Mouse (Mus musculus) cerebellum, adult 11-12 months (tissue): Measurements from ENCODE around the gene Tmem131.
A peak's percentile ranks its signal among the peaks of the same experiment; 100 is the strongest.
"Not testable (repeated sequence)": the region's sequence is repeated elsewhere in the genome, so short reads cannot be mapped to it uniquely, and the experiment has no call there.

Source experiments
- DNase-seq: peaks from one replicate; pipeline ENCODE4 v3.0.0; 2022

Gene Tmem131

GRCm38 (mm10) chr1:36915200-36915580 lies 28.3 kb downstream of the Tmem131 start:
- DNase-seq = no peak

- no peak for DNase-seq
These were observed 28.8 kb downstream of the Tmem131 start for GRCm38 (mm10) chr1:36914455-36915199.

- DNase-seq = no peak
These were observed 29.7 kb downstream of the Tmem131 start for GRCm38 (mm10) chr1:36913806-36914205.

GRCm38 (mm10) chr1:36912239-36912638 lies 31.2 kb downstream of the Tmem131 start:
- DNase-seq = no peak

GRCm38 (mm10) chr1:36911603-36912002 lies 31.9 kb downstream of the Tmem131 start:
- DNase-seq = no peak

- DNase-seq = no peak
These were observed 33.1 kb downstream of the Tmem131 start for GRCm38 (mm10) chr1:36910397-36910796.

- DNase-seq = not testable (repeated sequence)
These were observed 33.5 kb downstream of the Tmem131 start for GRCm38 (mm10) chr1:36909965-36910364.

GRCm38 (mm10) chr1:36905216-36905615 lies 38.2 kb downstream of the Tmem131 start:
- peak; percentile 44 for DNase-seq

- DNase-seq = peak; percentile 73
These were observed 39.0 kb downstream of the Tmem131 start for GRCm38 (mm10) chr1:36904489-36904888.

GRCm38 (mm10) chr1:36904084-36904451 lies 39.4 kb downstream of the Tmem131 start:
- DNase-seq = no peak

GRCm38 (mm10) chr1:36903376-36904083 lies 39.9 kb downstream of the Tmem131 start:
- peak; percentile 66 for DNase-seq

GRCm38 (mm10) chr1:36902533-36903315 lies 40.7 kb downstream of the Tmem131 start:
- peak; percentile 95 for DNase-seq

GRCm38 (mm10) chr1:36899622-36900021 lies 43.8 kb downstream of the Tmem131 start:
- no peak for DNase-seq

- no peak for DNase-seq
These were observed 47.0 kb downstream of the Tmem131 start for GRCm38 (mm10) chr1:36896423-36896822.

- no peak for DNase-seq
These were observed 48.0 kb downstream of the Tmem131 start for GRCm38 (mm10) chr1:36895452-36895851.

- DNase-seq = no peak
These were observed 49.3 kb downstream of the Tmem131 start for GRCm38 (mm10) chr1:36894136-36894535.

- DNase-seq = not testable (repeated sequence)
These were observed 49.7 kb downstream of the Tmem131 start for GRCm38 (mm10) chr1:36893720-36894119.

GRCm38 (mm10) chr1:36893146-36893545 lies 50.3 kb downstream of the Tmem131 start:
- DNase-seq = no peak

- DNase-seq = no peak
These were observed 51.0 kb downstream of the Tmem131 start for GRCm38 (mm10) chr1:36892461-36892860.

GRCm38 (mm10) chr1:36889016-36889415 lies 54.5 kb downstream of the Tmem131 start:
- DNase-seq = no peak

- no peak for DNase-seq
These were observed 56.3 kb downstream of the Tmem131 start for GRCm38 (mm10) chr1:36887172-36887571.

- DNase-seq = no peak
These were observed 57.0 kb downstream of the Tmem131 start for GRCm38 (mm10) chr1:36886489-36886888.

GRCm38 (mm10) chr1:36884536-36884935 lies 58.9 kb downstream of the Tmem131 start:
- DNase-seq = no peak

GRCm38 (mm10) chr1:36883805-36884204 lies 59.7 kb downstream of the Tmem131 start:
- no peak for DNase-seq
